Mouse (Mus musculus): ENCODE data around the gene Gm28053.
"Not testable (repeated sequence)": the region's sequence is repeated elsewhere in the genome, so short reads cannot be mapped to it uniquely, and the experiment has no call there.

Gene Gm28053

GRCm38 (mm10) chr6:48718455-48718854, at the start of gene Gm28053, which contains the start of gene Gimap7:
TSS of gene Gm28053 (plus strand) at chr6:48718607.
TSS of gene Gimap7 (plus strand) at chr6:48718621.
- DNase-seq: no peak

- DNase-seq: no peak
These were observed 48.9 kb upstream of the Gm28053 start for GRCm38 (mm10) chr6:48669446-48669969.

GRCm38 (mm10) chr6:48674291-48675058, 43.9 kb upstream of the Gm28053 start:
- no peak for DNase-seq

GRCm38 (mm10) chr6:48675400-48675930, 42.9 kb upstream of the Gm28053 start:
- no peak for DNase-seq

- no peak for DNase-seq
These were observed 42.2 kb upstream of the Gm28053 start, which contains the start of gene Gimap9 for GRCm38 (mm10) chr6:48675931-48676859. TSS of gene Gimap9 (plus strand) at chr6:48676129.

GRCm38 (mm10) chr6:48676860-48677415, 41.5 kb upstream of the Gm28053 start:
- DNase-seq: no peak

- no peak for DNase-seq
These were observed 40.7 kb upstream of the Gm28053 start for GRCm38 (mm10) chr6:48677492-48678345.

GRCm38 (mm10) chr6:48678391-48678790, 40.0 kb upstream of the Gm28053 start:
- no peak for DNase-seq

- DNase-seq: no peak
These were observed 38.7 kb upstream of the Gm28053 start for GRCm38 (mm10) chr6:48679701-48680100.

GRCm38 (mm10) chr6:48680421-48680820, 38.0 kb upstream of the Gm28053 start:
- no peak for DNase-seq

GRCm38 (mm10) chr6:48681472-48682090, 36.8 kb upstream of the Gm28053 start:
- DNase-seq: no peak

GRCm38 (mm10) chr6:48682271-48682670, 36.1 kb upstream of the Gm28053 start:
- no peak for DNase-seq

- not testable (repeated sequence) for DNase-seq
These were observed 35.1 kb upstream of the Gm28053 start for GRCm38 (mm10) chr6:48683263-48683821.

GRCm38 (mm10) chr6:48684319-48684718, 34.1 kb upstream of the Gm28053 start, which contains the start of gene Gimap4:
TSS of gene Gimap4 (plus strand) at chr6:48684549.
- no peak for DNase-seq

- no peak for DNase-seq
These were observed 33.6 kb upstream of the Gm28053 start for GRCm38 (mm10) chr6:48684806-48685205.

GRCm38 (mm10) chr6:48685251-48685650, 33.2 kb upstream of the Gm28053 start:
- DNase-seq: no peak

GRCm38 (mm10) chr6:48685694-48686665, 32.4 kb upstream of the Gm28053 start:
- DNase-seq: no peak

- no peak for DNase-seq
These were observed 31.3 kb upstream of the Gm28053 start for GRCm38 (mm10) chr6:48687077-48687476.

GRCm38 (mm10) chr6:48689320-48689719, 29.1 kb upstream of the Gm28053 start:
- no peak for DNase-seq

GRCm38 (mm10) chr6:48692962-48693361, 25.4 kb upstream of the Gm28053 start:
- DNase-seq: no peak
